Mouse (Mus musculus) thymus, adult 2 months (tissue): ENCODE data around the gene Efr3b. TPM values are rescaled to one million over a fixed set of nuclear protein-coding genes. Genes with fewer than 3 reads are reported as not detected.

Experiments
- DNase-seq: peaks from one replicate; pipeline ENCODE4 v3.0.0; 2021
- H3K27ac ChIP-seq: fragments of 200-500 bp; 2 replicates; pipeline ENCODE4 v1.5.1; 2012; ENCODE audit warnings: low read length, control low read depth; ENCODE audit not compliant: control insufficient read depth, insufficient read depth
- H3K27me3 ChIP-seq: fragments of 200-500 bp; 2 replicates; pipeline ENCODE4 v1.6.1; 2012; ENCODE audit warnings: mild to moderate bottlenecking, low read length, moderate library complexity, mixed read lengths; ENCODE audit not compliant: control insufficient read depth, insufficient read depth
- H3K36me3 ChIP-seq: fragments of 200-500 bp; 2 replicates; pipeline ENCODE4 v1.6.1; 2012; ENCODE audit warnings: mild to moderate bottlenecking, low read length, moderate library complexity; ENCODE audit not compliant: control insufficient read depth, insufficient read depth
- H3K4me1 ChIP-seq: fragments of 200-500 bp; replicated peaks from 2 replicates; pipeline ENCODE4 v1.6.1; 2012; ENCODE audit warnings: low read length; ENCODE audit not compliant: control insufficient read depth, insufficient read depth
- H3K4me3 ChIP-seq: fragments of 200-500 bp; 2 replicates; pipeline ENCODE4 v1.5.1; 2012; ENCODE audit warnings: mild to moderate bottlenecking, low read length, control low read depth, moderate library complexity; ENCODE audit not compliant: control insufficient read depth, insufficient read depth
- CTCF ChIP-seq: fragments of 200-500 bp; IDR thresholded peaks from 2 replicates; pipeline ENCODE4 v1.5.1; 2012; ENCODE audit warnings: mild to moderate bottlenecking, control low read depth, low read length, moderate library complexity, borderline replicate concordance; ENCODE audit not compliant: control insufficient read depth, poor library complexity, insufficient read depth; ENCODE audit errors: extremely low read depth
- POLR2A ChIP-seq: fragments of 200-500 bp; IDR thresholded peaks from 2 replicates; pipeline ENCODE4 v1.6.1; 2012; ENCODE audit warnings: mild to moderate bottlenecking, low read length, control low read depth, moderate library complexity; ENCODE audit not compliant: control insufficient read depth, poor library complexity, insufficient read depth; ENCODE audit errors: extremely low read depth
- WGBS: fragments of 180-500 bp; shearing (Covaris S2); methylation state at CpG from one replicate; pipeline ENCODE4 v1.1.7; 2018; 5-methylcytosine and 5-hydroxymethylcytosine counted together
- polyA plus RNA-seq: library from polyadenylated mRNA; depleted of rRNA; stranded (reverse); fragments of >200 nt; gene quantifications from 2 replicates; pipeline ENCODE4 v1.2.3, GENCODE M21; 2012; rRNA removed

Efr3b gene
- 1.5 TPM in 2 replicates for polyA plus RNA-seq

- H3K36me3 ChIP-seq = no peaks in the 10 kb centered on the region
- peak; percentile 80 for DNase-seq
- peak within 1 kb of the TSS; percentile 41 for H3K4me3 ChIP-seq
- H3K4me1 ChIP-seq = peaks cover 9% of the 10 kb centered on the region
- peaks cover 8% of the 10 kb centered on the region for H3K27me3 ChIP-seq
- no peak for TF ChIP-seq POLR2A
- TF ChIP-seq CTCF = 0 out of 2 replicates have a peak, but pooled peaks have one; percentile 26
- 3% methylated on average over 77 of the region's 78 CpGs for WGBS
- H3K27ac ChIP-seq = no peak within 1 kb of the TSS
Observed at GRCm38 (mm10) chr12:4038061-4039041, at the start of gene Efr3b. Gene Efr3b, minus strand, starts transcription at chr12:4038915.

- TF ChIP-seq CTCF (no peak), POLR2A (no peak)
- WGBS = 83% methylated on average over 8 of the region's 8 CpGs
- Histone ChIP-seq H3K27me3 (no peaks in the 10 kb centered on the region), H3K36me3 (no peaks in the 10 kb centered on the region), H3K27ac (no peak overlapping the region), H3K4me1 (peaks cover 4% of the 10 kb centered on the region; the same call in 1 of the 2 replicates), H3K4me3 (no peak overlapping the region)
- DNase-seq = no peak
Observed at GRCm38 (mm10) chr12:4083441-4083840, 44.7 kb upstream of the Efr3b start.

GRCm38 (mm10) chr12:4082132-4083001 lies 43.7 kb upstream of the Efr3b start, which contains the start of gene Dnajc27:
Gene Dnajc27, plus strand, starts transcription at chr12:4082583.
- peaks cover 4% of the 10 kb centered on the region; the same call in 1 of the 2 replicates for H3K4me1 ChIP-seq
- 9% methylated on average over 59 of the region's 59 CpGs for WGBS
- peak within 1 kb of the TSS; percentile 71 for H3K4me3 ChIP-seq
- no peaks in the 10 kb centered on the region for H3K27me3 ChIP-seq
- peak within 1 kb of the TSS; percentile 40; the same call in 1 of the 2 replicates for H3K27ac ChIP-seq
- peak; percentile 96 for DNase-seq
- no peaks in the 10 kb centered on the region for H3K36me3 ChIP-seq
- TF ChIP-seq CTCF (no peak), POLR2A (peak; percentile 70)

DNA sequence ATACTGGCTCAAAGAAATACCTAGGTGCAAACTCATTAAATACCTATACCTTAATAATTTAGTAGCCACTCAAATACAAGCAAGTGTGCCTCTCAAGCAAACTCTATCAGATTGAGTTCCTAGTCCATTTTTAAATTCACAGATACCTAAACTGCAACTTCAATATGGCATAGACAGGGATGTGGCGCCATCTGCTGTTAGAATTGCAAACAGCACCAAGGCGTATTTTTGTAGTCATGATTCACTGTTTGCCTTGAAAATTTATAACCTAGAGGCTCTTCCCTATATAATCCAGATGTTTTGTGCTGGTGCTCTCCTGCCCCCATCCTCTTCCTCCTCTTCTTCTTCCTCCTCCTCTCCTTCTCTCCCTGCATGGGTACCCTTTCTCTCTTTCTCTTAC lies 41.6 kb upstream of the Efr3b start:
- Histone ChIP-seq H3K4me3 (no peak overlapping the region), H3K36me3 (no peaks in the 10 kb centered on the region), H3K4me1 (peaks cover 4% of the 10 kb centered on the region; the same call in 1 of the 2 replicates), H3K27ac (no peak overlapping the region), H3K27me3 (no peaks in the 10 kb centered on the region)
- no peak for TF ChIP-seq POLR2A
- DNase-seq = peak; percentile 78
- WGBS = 1% methylated on average over 2 of the region's 2 CpGs

DNA sequence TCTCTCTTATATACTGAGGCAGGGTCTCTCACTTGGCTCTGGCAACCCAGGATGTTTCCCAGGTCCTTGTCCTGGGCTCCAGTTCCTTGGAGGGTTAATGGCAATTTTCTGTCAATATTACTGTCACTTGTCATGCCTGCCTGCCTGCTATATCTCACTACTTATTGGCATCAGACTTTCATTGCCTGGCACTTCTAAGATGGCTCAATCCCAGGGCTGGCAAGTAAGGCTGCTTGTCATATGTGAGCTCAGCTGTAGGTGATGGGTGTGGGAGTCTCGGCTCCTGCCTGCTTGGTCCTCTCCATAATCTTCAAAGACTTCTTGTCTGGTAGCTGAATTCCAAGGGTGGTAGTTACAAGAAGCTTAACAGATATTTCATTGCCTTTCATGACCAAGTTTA lies 39.4 kb upstream of the Efr3b start:
- 91% methylated on average over 1 of the region's 1 CpGs for WGBS
- Histone ChIP-seq H3K36me3 (no peaks in the 10 kb centered on the region), H3K27me3 (no peaks in the 10 kb centered on the region), H3K4me1 (peaks cover 3% of the 10 kb centered on the region; the same call in 1 of the 2 replicates), H3K4me3 (no peak overlapping the region), H3K27ac (no peak overlapping the region)
- TF ChIP-seq CTCF (no peak), POLR2A (no peak)
- no peak for DNase-seq

DNA sequence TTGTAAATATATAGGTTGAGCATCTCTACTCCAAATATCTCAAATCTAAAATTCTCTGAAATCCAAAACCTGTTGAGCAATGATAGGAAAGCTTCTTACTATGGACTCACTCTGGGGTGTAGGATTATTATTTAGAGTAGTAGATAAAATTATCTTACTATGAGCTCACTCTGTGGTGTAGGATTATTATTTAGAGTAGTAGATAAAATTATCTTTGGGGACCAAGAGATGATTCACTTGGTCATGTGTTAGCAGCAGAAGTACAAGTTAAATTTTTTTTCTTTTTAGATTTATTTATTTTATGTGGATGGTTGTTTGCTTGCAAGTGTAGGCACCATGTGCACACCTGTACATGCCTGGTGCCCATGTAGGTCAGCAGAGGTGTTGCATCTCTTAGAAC lies 37.7 kb upstream of the Efr3b start:
- H3K36me3 ChIP-seq = no peaks in the 10 kb centered on the region
- H3K4me1 ChIP-seq = no peaks in the 10 kb centered on the region
- no peaks in the 10 kb centered on the region for H3K27me3 ChIP-seq
- no peak overlapping the region for H3K27ac ChIP-seq
- no peak overlapping the region for H3K4me3 ChIP-seq
- DNase-seq = no peak
- no peak for TF ChIP-seq CTCF
- no peak for TF ChIP-seq POLR2A
